Mouse (Mus musculus) heart, embryonic 13.5 days (tissue): ENCODE data around the gene Plekha8. TPM values are rescaled to one million over a fixed set of nuclear protein-coding genes. Genes with fewer than 3 reads are reported as not detected.

Experiments
- ATAC-seq: fragments of 200-750 bp; cut with Nextera tagmentation; 2 replicates; pipeline ENCODE4 v1.8.0; 2017; ENCODE audit warnings: moderate TSS enrichment; ENCODE audit not compliant: insufficient number of reproducible peaks, low FRiP score, low TSS enrichment; ENCODE audit errors: extremely low read depth
- H3K27ac ChIP-seq: fragments of 300-500 bp; sonication (generic); replicated peaks from 2 replicates; pipeline ENCODE4 v1.5.1; 2015; ENCODE audit warnings: moderate library complexity, mild to moderate bottlenecking, inconsistent platforms
- H3K27me3 ChIP-seq: fragments of 300-500 bp; sonication (generic); replicated peaks from 2 replicates; pipeline ENCODE4 v1.6.1; 2015; ENCODE audit warnings: mild to moderate bottlenecking, inconsistent platforms
- H3K36me3 ChIP-seq: fragments of 300-500 bp; sonication (generic); 2 replicates; pipeline ENCODE4 v1.6.1; 2015; ENCODE audit warnings: mild to moderate bottlenecking, inconsistent platforms
- H3K4me1 ChIP-seq: fragments of 300-500 bp; sonication (generic); 2 replicates; pipeline ENCODE4 v1.6.1; 2015; ENCODE audit warnings: inconsistent platforms
- H3K4me2 ChIP-seq: fragments of 300-500 bp; sonication (generic); 2 replicates; pipeline ENCODE4 v1.6.1; 2015; ENCODE audit warnings: inconsistent platforms, mild to moderate bottlenecking, moderate library complexity
- H3K4me3 ChIP-seq: fragments of 300-500 bp; sonication (generic); 2 replicates; pipeline ENCODE4 v1.5.1; 2015; ENCODE audit warnings: moderate library complexity, mild to moderate bottlenecking, inconsistent platforms
- H3K9ac ChIP-seq: fragments of 300-500 bp; sonication (generic); 2 replicates; pipeline ENCODE4 v1.6.1; 2015; ENCODE audit warnings: inconsistent platforms, mild to moderate bottlenecking, moderate library complexity
- H3K9me3 ChIP-seq: fragments of 300-500 bp; sonication (generic); 2 replicates; pipeline ENCODE4 v1.6.1; 2016; ENCODE audit warnings: inconsistent platforms
- WGBS: fragments of 180-500 bp; shearing (Covaris S2); methylation state at CpG from one replicate; pipeline ENCODE4 v1.1.7; 2015; ENCODE audit warnings: mixed read lengths; 5-methylcytosine and 5-hydroxymethylcytosine counted together
- polyA plus RNA-seq: library from polyadenylated mRNA; unstranded; fragments of >200 nt; fragmentation: Nextera tagmentation; extraction: Ambion mirVana; gene quantifications from 2 replicates; pipeline ENCODE4 v1.2.1, GENCODE M21; 2015

The Plekha8 gene
- polyA plus RNA-seq, 1 experiment from 2014 or later, result 7.5 TPM

GRCm38 (mm10) chr6:54587683-54588082 lies 7.2 kb upstream of the Plekha8 start:
- Histone ChIP-seq H3K36me3 (peaks cover 27% of the 10 kb centered on the region), H3K27ac (no peak overlapping the region), H3K4me3 (no peak overlapping the region), H3K9ac (no peak overlapping the region), H3K4me1 (peaks cover 18% of the 10 kb centered on the region), H3K9me3 (no peaks in the 10 kb centered on the region), H3K27me3 (no peaks in the 10 kb centered on the region), H3K4me2 (no peak overlapping the region)
- 62% methylated on average over 4 of the region's 4 CpGs for WGBS
- ATAC-seq, result no peak

GRCm38 (mm10) chr6:54588212-54588611 lies 6.7 kb upstream of the Plekha8 start:
- Histone ChIP-seq H3K4me3 (no peak overlapping the region), H3K27me3 (no peaks in the 10 kb centered on the region), H3K4me1 (peaks cover 18% of the 10 kb centered on the region), H3K9me3 (no peaks in the 10 kb centered on the region), H3K27ac (no peak overlapping the region), H3K36me3 (peaks cover 23% of the 10 kb centered on the region), H3K9ac (no peak overlapping the region), H3K4me2 (no peak overlapping the region)
- WGBS, result 65% methylated on average over 1 of the region's 1 CpGs
- ATAC-seq, result no peak

GRCm38 (mm10) chr6:54590691-54591090 lies 4.2 kb upstream of the Plekha8 start:
- H3K9me3 ChIP-seq, result no peaks in the 10 kb centered on the region
- no peaks in the 10 kb centered on the region for H3K27me3 ChIP-seq
- H3K4me2 ChIP-seq, result peak overlapping the region; percentile 84; the same call in 1 of the 2 replicates
- no peak overlapping the region for H3K27ac ChIP-seq
- no peak for ATAC-seq
- H3K9ac ChIP-seq, result no peak overlapping the region
- peaks cover 32% of the 10 kb centered on the region for H3K4me1 ChIP-seq
- H3K36me3 ChIP-seq, result peaks cover 3% of the 10 kb centered on the region; the same call in 1 of the 2 replicates
- no peak overlapping the region for H3K4me3 ChIP-seq
- 79% methylated on average over 2 of the region's 2 CpGs for WGBS

GRCm38 (mm10) chr6:54591778-54592177 lies 3.1 kb upstream of the Plekha8 start:
- H3K4me3 ChIP-seq, result peak overlapping the region; percentile 76
- peaks cover 42% of the 10 kb centered on the region for H3K4me1 ChIP-seq
- H3K9me3 ChIP-seq, result no peaks in the 10 kb centered on the region
- peak overlapping the region; percentile 73 for H3K9ac ChIP-seq
- H3K36me3 ChIP-seq, result 0 out of 2 replicates have a peak, but pooled peaks cover 2% of the 10 kb centered on the region
- H3K27ac ChIP-seq, result peak overlapping the region; percentile 15; the same call in 1 of the 2 replicates
- H3K4me2 ChIP-seq, result peak overlapping the region; percentile 84
- WGBS, result 42% methylated on average over 6 of the region's 6 CpGs
- no peaks in the 10 kb centered on the region for H3K27me3 ChIP-seq
- no peak for ATAC-seq

GRCm38 (mm10) chr6:54592938-54593535 lies 1.9 kb upstream of the Plekha8 start:
- WGBS, result under 1% methylated on average over 20 of the region's 20 CpGs
- peak overlapping the region; percentile 88 for H3K9ac ChIP-seq
- no peaks in the 10 kb centered on the region for H3K27me3 ChIP-seq
- peaks cover 46% of the 10 kb centered on the region for H3K4me1 ChIP-seq
- H3K4me3 ChIP-seq, result peak overlapping the region; percentile 76
- peak overlapping the region; percentile 84 for H3K4me2 ChIP-seq
- H3K36me3 ChIP-seq, result 0 out of 2 replicates have a peak, but pooled peaks cover 2% of the 10 kb centered on the region
- no peaks in the 10 kb centered on the region for H3K9me3 ChIP-seq
- peak; percentile 50; the same call in 1 of the 2 replicates for ATAC-seq
- H3K27ac ChIP-seq, result peak overlapping the region; percentile 83

GRCm38 (mm10) chr6:54593766-54594468 lies 994 bp upstream of the Plekha8 start:
- H3K27me3 ChIP-seq, result no peaks in the 10 kb centered on the region
- H3K27ac ChIP-seq, result peak overlapping the region; percentile 83; the same call in 1 of the 2 replicates
- no peaks in the 10 kb centered on the region for H3K9me3 ChIP-seq
- no peak for ATAC-seq
- peaks cover 46% of the 10 kb centered on the region for H3K4me1 ChIP-seq
- H3K36me3 ChIP-seq, result 0 out of 2 replicates have a peak, but pooled peaks cover 2% of the 10 kb centered on the region
- 46% methylated on average over 8 of the region's 8 CpGs for WGBS
- H3K4me2 ChIP-seq, result peak overlapping the region; percentile 84
- peak overlapping the region; percentile 96 for H3K4me3 ChIP-seq
- peak overlapping the region; percentile 92 for H3K9ac ChIP-seq

- Histone ChIP-seq H3K4me1 (peaks cover 46% of the 10 kb centered on the region), H3K27me3 (no peaks in the 10 kb centered on the region), H3K9me3 (no peaks in the 10 kb centered on the region), H3K4me2 (peak overlapping the region; percentile 84), H3K9ac (peak overlapping the region; percentile 92), H3K36me3 (no peaks in the 10 kb centered on the region), H3K4me3 (peak overlapping the region; percentile 96), H3K27ac (peak overlapping the region; percentile 85)
- no peak for ATAC-seq
- WGBS, result under 1% methylated on average over 44 of the region's 48 CpGs
These were observed 493 bp downstream of the Plekha8 start for GRCm38 (mm10) chr6:54595330-54595878.

- H3K4me2 ChIP-seq, result peak within 1 kb of the TSS; percentile 84
- H3K27ac ChIP-seq, result no peak within 1 kb of the TSS
- H3K4me1 ChIP-seq, result peaks cover 29% of the 10 kb centered on the region
- no peaks in the 10 kb centered on the region for H3K36me3 ChIP-seq
- peak within 1 kb of the TSS; percentile 96 for H3K4me3 ChIP-seq
- no peak for ATAC-seq
- WGBS, result 61% methylated on average over 4 of the region's 4 CpGs
- peak within 1 kb of the TSS; percentile 92 for H3K9ac ChIP-seq
- no peaks in the 10 kb centered on the region for H3K27me3 ChIP-seq
- no peaks in the 10 kb centered on the region for H3K9me3 ChIP-seq
These were observed 2.3 kb downstream of the Plekha8 start, which contains the start of gene Fkbp14 for GRCm38 (mm10) chr6:54597208-54597607. Gene Fkbp14 (minus strand): TSS chr6:54597308.

GRCm38 (mm10) chr6:54597711-54598110 lies 2.8 kb downstream of the Plekha8 start:
- H3K9ac ChIP-seq, result no peak overlapping the region
- 79% methylated on average over 3 of the region's 3 CpGs for WGBS
- H3K9me3 ChIP-seq, result no peaks in the 10 kb centered on the region
- H3K27me3 ChIP-seq, result no peaks in the 10 kb centered on the region
- ATAC-seq, result no peak
- H3K4me2 ChIP-seq, result no peak overlapping the region
- peaks cover 28% of the 10 kb centered on the region for H3K4me1 ChIP-seq
- no peaks in the 10 kb centered on the region for H3K36me3 ChIP-seq
- no peak overlapping the region for H3K27ac ChIP-seq
- no peak overlapping the region for H3K4me3 ChIP-seq

GRCm38 (mm10) chr6:54600681-54601347 lies 5.9 kb downstream of the Plekha8 start:
- no peak overlapping the region for H3K4me3 ChIP-seq
- peaks cover 14% of the 10 kb centered on the region for H3K4me1 ChIP-seq
- H3K36me3 ChIP-seq, result no peaks in the 10 kb centered on the region
- 73% methylated on average over 5 of the region's 5 CpGs for WGBS
- no peaks in the 10 kb centered on the region for H3K27me3 ChIP-seq
- H3K4me2 ChIP-seq, result no peak overlapping the region
- no peak overlapping the region for H3K9ac ChIP-seq
- H3K27ac ChIP-seq, result no peak overlapping the region
- no peaks in the 10 kb centered on the region for H3K9me3 ChIP-seq
- no peak for ATAC-seq

GRCm38 (mm10) chr6:54602891-54603290 lies 8.0 kb downstream of the Plekha8 start:
- no peak overlapping the region for H3K4me3 ChIP-seq
- H3K4me1 ChIP-seq, result peaks cover 6% of the 10 kb centered on the region
- no peaks in the 10 kb centered on the region for H3K27me3 ChIP-seq
- no peak overlapping the region for H3K9ac ChIP-seq
- ATAC-seq, result no peak
- H3K36me3 ChIP-seq, result peaks cover under 1% of the 10 kb centered on the region; the same call in 1 of the 2 replicates
- H3K9me3 ChIP-seq, result peaks cover under 1% of the 10 kb centered on the region; the same call in 1 of the 2 replicates
- H3K4me2 ChIP-seq, result no peak overlapping the region
- WGBS, result 69% methylated on average over 2 of the region's 2 CpGs
- no peak overlapping the region for H3K27ac ChIP-seq
